Mouse (Mus musculus): ENCODE results near the gene Cmtm4.

Cmtm4 gene

DNA sequence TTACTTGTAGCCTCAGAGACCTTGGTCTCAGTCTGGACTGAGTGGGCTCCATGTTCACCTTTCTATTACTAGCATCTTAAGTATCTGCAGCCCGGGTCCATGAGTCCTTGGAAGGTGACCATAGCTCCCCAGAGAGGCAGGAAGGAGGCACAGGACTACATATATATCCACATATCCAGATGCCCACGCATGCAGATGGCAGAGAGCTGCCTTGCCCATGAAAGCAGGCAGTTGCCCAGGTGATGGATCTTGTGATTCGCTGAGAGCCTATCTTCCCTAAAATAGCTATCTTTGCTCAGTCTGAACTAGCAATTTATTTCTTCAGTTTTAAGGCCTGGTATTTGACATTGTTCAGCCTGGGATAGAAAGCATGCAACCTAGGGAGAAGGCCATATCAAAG, 15.9 kb upstream of the Cmtm4 start:
- DNase-seq (ENCODE audit: low spot score), result no peak

DNA sequence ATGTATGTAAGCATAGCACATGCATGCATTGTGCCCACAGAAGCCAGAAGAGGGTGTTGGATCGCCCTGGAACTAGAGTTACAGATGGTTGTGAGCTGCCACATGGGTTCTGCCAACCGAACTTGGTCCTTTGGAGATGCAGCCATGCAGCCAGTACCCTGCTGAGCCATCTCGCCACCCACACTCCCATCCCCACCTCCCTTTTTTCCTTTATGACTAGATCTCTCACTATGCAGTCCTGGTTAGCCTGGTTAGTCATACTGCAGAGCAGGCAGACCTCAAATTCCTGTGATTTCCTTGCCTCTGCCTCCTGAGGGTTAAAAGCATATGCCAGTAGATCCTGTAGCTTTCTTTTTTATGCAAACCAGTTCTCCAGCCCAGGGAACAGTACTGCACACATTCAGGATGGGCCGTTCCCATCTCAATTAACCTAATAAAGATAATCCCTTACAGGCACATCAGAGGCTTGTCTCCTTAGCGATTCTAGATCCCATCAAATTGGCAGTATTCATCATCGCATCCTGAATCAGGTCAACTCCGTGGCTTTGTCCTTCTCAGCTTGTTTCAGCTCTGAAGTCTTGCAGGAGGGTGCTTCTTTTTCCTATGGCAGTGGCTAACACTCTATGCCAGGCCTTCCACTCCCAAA, 15.1 kb upstream of the Cmtm4 start:
- no peak for DNase-seq (ENCODE audit: low spot score)

DNA sequence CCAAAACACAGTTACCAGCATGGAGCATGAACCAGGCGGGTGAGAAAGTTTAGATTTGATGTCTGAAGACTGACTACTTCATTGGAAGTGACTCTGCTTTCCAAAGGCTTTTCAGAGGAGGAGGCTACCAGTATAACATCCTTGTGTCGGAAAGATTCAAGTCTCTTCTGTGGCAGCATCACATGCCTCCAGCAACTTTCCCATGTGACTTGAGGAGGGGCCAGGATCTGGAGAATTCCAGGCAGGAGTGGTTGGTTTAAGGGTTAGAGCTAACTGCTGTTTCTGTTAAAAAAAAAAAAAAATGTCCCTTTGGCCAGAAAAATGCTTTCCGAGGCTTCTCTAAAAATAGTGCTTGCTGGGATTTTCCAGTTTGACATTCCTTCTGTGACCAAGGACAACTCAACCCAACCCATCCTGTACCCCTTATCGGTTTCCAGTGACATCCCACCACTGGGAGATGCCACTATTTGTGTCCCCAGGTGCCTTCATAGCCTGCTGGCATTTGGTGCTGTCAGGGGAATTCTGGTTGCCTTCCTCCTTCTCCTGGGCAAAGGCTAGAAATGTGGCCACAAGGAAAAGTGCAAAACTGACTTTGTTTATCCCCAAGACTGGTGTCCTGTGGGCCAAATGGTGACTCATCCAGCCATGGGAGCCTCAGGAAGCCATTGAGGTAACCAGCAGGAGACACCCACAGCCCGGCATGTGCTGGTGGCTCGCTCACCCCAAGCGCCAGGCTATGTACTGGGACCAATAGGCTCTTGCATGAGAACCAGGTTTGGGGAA, 12.9 kb upstream of the Cmtm4 start:
- DNase-seq (ENCODE audit: low spot score), result no peak

DNA sequence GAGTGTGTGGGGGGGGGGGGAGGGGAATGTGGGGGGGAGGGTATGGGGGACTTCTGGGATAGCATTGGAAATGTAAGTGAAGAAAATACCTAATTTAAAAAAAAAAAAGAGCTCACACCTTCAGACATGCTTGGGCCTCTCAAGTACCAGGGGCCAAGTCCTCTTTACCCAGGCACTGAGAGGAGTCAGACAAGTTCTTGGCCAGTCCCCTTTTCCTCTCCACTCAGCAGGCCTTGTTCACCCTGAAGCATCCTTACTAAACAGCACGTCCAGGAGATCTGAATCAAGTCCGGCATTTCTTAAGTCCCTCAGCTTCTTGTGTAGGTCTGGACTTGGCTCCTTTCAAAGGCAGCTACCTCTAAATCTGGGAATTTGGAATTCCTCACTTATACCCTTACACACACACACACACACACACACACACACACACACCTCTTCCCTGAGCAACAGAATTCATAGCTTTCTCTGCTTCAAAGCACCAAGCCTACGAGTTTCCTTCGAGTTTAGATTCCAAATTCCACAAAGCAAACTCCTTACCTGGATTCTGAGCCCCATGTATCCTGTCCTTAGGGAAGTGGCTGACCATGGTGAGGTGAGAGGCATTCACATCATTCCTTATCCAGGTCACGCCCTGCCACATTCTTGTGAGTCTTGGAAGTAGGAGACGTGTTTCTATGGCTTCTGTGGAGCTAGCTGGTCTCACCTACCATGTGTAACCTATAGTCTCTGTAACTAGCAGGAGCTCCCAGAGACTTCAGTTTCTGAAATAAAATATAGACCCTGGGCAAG, 10.9 kb upstream of the Cmtm4 start:
- DNase-seq (ENCODE audit: low spot score), result no peak

DNA sequence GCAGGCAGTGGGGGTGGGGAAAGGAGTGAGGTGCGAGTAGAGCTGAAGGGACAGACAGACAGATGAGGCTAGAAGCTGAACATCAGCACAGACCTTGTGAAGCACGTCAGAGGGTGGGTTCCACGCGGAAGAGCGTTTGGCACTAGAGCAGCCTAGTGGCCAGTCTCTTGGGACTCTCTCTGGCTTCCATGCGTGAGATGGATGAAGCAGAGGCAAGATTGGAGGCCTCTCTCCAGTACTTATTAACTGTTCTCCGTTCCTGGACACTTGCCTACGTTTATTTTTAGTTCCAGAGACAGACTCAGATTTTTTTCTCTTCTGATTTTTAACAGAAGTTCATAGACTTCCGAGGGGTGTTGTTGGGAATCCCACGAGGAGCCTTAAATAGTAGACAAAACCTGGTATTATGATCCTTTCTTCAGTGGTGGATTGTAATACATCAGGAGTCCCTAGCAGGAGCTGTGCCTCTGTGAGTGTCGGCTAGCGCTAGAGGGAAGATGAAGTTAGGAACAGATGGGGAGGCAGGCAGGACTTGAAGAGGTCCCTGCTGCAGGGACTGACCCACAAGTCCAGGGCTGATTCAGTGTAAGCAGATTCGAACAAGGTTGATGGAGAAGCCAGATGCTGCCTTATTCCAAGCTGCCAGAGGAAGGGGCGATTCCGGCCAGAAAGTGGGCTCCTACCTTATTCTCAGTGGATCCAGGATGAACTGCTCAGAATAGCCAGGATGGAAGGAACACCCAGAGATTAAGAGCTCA, 10.0 kb upstream of the Cmtm4 start:
- DNase-seq (ENCODE audit: low spot score), result no peak

DNA sequence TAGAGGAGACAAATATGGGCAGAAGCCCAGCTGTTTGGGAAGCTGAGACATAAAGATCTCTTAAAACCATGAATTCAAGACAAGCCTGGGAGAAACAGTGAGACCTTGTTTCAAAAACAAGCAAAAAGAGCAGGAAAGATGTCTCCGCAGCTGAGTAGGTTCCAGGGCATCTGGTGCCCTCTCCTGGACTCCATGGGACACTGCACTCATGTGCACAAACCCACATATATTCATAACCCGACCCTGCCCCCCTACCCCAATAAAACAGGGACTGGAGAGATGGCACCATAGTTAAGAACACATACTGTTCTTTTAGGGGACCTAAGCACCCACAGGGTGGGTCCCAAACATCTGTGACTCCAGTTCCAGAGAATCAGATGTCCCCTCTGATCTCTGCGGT, 8.0 kb upstream of the Cmtm4 start:
- DNase-seq (ENCODE audit: low spot score), result no peak

DNA sequence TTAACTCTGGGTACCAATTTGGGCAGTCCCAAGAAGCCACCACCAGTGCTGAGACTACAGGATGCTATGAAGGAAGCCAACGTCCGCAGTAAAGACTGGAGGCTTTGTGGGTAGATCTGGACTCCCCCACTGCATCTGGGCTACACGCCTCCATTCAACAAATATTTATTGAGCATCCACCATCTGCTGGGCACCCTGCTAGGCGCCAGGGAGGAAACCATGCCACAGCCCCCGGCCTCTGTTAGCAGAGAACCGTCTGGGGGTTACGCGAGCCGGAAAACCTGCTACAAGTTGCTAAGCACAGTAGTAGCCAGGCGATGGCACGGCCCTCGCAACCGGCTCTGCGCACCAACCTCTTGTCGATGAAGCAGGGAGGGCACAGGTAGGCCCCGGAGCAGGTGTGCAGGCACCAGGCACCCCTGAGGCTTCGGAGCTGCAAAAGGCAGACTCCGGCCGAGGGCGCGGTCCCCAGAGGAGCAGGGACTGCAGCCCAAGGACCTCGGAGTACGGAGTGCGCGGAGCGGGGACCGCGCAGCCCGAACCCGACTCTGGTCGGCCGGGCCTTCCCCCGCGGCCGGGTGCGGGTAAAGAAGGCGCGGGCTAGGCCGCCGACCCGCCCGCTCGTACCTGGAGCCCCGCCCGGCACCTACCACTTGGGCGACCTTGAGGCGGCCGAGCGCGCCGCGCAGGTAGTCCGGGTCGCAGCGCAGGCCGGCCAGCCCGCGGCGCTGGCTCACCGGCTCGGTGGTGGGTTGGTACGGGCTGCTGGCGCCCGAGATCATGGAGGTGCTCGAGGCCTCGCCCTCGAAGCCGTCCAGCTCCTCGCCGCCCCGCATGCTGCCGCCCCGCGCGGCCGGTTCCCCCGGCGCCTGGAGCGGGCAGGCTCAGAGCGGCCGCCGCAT, 555 bp downstream of the Cmtm4 start:
- DNase-seq (ENCODE audit: low spot score), result peak; percentile 62

DNA sequence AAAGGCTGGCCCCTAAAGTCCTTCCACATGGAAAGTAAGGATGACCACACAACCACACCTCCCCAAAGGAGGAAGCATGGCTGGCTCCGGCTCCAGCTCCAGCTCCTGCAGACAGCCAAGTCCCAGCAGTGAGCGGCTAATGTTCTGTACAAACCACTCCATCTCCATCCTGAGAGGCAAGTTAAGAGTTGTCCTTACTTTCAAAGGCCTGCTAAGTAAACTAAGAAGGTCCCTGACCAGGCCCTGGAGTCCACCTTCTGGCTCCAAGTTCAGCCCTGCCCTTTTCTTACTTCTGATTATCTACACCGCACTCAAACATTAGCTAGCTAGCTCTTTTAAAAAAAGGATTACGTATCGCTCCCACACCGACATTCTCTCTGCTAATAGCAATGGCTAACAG, 1.8 kb downstream of the Cmtm4 start:
- DNase-seq (ENCODE audit: low spot score), result no peak

DNA sequence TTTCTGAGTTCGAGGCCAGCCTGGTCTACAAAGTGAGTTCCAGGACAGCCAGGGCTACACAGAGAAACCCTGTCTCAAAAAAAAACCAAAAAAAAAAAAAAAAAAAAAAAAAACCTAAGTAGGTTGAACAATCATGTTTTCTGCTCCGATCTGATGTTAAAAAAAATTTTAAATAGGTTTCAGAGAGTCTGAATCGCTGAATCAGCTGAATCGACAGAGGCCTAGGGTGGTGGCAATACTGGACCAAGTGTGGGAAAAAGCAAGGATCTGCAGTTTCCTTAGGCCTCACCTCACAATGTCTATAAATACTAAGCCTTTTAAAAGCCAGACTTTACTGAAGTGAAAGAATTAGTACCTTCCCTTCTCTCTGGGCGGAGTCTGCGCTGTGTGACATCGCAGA, 2.5 kb downstream of the Cmtm4 start:
- DNase-seq (ENCODE audit: low spot score), result no peak

DNA sequence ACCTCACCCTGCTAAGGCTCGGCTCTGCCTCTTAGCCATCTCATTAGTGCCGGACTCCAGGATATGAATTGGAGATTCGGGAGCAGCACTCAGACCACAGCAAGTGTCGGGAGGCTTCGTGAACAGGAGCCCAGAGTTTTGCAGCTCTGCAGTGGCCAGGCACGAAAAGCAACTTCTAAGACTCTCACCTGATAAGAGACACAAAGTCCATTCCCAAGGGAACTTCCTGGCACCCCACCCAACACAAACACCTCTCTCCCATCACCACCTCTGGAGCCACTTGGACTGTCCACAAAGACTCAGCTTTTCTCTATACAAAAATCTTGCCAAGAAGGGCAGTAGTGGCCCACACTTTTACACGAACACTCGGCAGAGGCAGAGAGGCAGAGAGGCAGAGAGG, 5.4 kb downstream of the Cmtm4 start:
- no peak for DNase-seq (ENCODE audit: low spot score)

DNA sequence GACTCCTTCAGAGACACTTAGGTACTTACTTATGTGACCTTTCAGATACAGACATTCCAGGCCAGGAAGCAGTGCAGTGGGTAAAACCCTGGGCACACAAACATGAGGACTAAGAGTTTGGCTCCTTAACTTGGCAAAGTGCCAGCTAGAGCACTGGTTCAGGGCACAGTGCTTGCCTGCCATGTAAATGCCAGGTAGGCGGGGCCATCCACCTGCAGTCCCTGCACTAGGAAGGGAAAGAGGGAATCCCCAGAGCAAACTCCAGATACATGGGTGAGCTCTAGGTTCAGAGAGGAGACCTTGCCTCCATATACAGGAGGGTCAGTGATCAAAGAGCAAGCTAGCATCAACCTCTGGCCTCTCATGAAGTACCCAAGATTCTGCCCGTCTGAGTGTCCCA, 7.6 kb downstream of the Cmtm4 start:
- no peak for DNase-seq (ENCODE audit: low spot score)

DNA sequence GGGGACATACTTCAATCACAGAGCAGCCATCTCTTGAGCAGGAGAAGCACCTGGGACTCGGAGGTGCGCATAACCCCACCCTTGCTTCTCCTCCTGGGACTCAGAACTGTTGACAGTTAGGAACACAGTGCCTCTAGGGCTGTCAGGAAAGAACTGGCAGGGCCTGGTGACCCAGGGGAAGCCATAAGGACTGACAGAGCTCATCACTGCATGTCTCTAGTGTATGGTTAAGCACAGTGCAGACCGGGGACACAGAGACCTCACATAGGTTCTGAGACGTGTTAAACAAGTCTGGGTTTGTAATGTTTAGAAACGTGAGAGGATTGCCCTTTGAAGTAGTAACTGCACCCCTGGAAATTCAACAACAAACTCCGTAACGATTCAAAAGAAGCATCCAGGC, 8.1 kb downstream of the Cmtm4 start:
- DNase-seq (ENCODE audit: low spot score), result no peak

DNA sequence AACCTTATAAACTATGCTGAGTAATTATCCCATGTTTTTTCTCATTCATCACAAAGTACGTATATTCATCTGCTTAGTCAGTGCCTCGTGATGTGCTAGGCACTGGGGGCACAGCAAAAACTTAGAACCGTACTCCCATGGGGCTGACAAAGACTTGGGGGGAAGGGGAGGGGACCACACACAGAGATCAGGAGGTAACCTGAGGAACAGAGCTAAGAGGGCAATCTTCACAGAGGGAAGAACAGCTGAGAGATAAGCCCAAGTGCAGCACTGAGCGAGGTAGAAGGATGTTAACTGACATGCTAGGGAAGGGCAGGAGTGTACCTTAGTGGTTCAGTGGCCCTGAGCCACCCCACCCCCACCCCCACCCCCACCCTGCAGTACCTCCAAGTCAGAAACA, 8.9 kb downstream of the Cmtm4 start:
- no peak for DNase-seq (ENCODE audit: low spot score)

DNA sequence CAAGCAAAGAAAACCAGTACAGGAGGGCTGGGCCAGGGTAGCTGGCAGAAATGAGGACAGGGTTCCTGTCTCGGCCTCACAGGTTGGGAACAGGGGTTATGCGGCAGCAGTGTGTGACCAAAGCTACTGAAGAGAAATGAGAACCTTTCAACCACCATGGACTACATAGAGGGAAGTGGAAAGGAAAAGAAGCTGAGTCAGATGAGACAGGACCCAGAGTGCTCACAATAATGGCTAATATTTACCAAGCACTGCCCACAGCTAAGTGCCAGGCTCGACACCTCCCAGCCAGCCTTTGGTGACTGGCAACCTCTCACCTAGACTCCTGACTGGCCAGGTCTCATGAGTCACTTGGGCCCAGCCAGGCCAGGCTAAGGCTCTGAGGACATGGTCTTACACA, 11.6 kb downstream of the Cmtm4 start:
- DNase-seq (ENCODE audit: low spot score), result no peak

DNA sequence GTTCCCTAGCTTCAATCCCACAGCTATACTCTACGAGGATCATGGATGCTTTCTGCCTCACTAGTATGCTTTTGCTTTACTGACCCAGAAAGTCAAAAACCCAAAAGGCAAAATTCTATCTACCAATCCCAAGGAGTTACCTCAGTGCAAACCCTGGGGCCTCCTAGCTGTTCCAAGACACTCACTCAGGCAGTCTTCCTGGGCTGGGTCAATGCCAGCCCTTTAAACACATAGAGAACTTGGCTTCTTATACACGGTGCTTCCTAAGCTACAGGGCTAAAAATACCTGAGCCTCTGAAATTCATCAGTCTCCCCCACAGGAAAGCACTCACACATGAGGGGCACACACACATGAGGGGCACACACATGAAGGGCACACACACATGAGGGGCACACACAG, 12.3 kb downstream of the Cmtm4 start:
- DNase-seq (ENCODE audit: low spot score), result no peak

DNA sequence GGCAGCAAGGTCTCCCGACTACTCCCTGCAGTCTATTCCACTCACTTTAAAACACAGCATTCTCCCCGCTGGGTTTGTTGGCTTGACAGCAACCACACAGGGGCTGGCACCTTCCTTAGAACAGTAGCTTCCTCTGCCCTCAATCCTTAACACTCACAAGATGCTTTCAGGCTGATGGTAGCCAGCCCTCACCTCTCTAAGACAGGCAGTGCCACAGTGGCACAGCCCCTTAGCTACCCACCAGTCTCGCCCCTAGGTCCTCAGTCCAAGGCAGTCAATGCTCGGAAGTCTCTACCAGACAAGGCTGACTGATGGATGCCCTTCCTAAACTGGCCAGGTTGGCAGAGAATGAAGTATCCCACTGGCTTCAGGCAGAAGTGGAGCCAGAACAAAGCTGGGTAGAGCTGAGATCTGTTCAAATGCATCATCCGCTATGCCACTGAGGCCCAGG, 14.6 kb downstream of the Cmtm4 start:
- DNase-seq (ENCODE audit: low spot score), result no peak

DNA sequence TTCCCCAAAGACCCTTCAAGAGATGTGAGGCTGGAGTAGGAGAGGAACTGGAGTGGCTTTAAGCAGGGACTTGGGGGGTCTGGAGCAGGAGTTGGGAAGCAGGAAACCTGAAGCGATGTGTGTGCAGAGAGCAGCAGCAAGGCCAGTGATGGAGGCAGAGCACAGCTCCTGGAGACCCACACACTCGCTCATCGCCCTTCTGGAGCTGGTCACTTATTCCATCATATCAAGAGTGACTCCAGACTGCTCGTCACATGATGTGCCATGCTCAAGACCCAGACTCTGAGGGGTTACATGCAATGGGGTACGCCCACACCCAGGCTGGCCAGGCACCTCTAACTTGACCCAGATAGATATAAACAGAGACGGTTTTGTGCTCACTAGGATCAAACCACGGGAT, 15.3 kb downstream of the Cmtm4 start:
- no peak for DNase-seq (ENCODE audit: low spot score)

DNA sequence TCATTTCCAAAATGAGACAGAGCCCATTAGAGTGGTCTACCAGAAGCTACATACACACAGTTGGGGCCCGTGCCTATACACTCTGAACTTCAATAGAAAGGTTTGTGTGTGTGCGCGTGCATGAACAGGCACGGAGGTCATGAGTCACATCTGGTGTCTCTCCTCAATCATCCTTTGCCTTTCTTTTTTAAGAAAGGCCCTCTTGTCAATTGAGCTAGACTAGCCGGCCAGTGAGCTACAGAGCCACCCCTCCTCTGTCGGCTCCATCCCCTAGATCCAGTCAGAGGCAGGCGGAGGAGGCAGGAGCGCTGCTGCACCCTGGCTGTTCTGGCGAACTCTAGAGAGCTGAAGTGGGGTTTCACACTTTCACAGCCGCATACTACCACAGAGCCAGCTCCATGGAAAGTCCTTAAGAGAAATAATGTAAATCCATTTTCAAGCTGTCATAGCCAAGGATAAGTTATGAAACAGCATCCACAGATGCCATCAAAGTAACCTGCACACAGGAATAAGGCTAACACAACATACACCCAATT, 16.2 kb downstream of the Cmtm4 start:
- no peak for DNase-seq (ENCODE audit: low spot score)

DNA sequence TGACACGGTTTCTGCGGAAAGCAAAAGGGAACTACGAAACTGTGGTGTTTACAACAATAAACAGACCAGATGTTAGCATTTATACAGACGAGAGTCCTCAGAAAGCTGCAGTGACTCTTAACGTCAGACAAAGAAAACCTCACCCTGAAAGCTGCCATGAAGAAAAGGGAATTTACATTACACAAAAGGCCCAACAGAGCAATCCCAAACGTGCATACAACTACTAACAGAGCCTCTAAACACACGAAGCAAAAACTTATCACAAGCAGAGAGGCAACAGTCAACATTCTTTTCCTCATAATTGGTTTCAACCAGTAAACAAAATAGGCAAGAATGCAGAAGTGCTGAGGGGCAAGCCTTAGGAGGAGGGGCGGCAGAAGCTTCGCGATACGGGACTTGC, 18.9 kb downstream of the Cmtm4 start:
- DNase-seq (ENCODE audit: low spot score), result no peak

DNA sequence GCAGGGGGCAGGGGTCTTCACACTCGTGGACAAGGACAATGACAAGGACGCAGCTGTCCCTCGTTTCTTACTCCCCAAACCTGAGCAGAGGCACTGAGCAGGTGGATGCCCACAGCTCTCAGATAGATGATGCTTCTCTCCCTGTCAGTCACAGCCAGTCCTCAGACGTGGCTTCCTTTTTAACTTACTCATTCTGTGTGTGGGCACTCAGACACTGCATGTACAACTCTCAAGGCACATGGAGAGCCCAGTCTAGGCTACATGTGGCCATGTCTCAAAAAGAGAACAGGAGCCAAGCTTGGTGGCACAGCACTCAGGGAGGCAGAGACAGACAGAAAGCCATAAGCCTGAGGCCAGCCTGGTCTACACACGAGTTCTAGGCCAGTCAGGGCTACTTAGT, 19.6 kb downstream of the Cmtm4 start:
- DNase-seq (ENCODE audit: low spot score), result no peak
